Mouse (Mus musculus) myocyte (in vitro differentiated cells): ENCODE measurements around the gene Ankef1.

Experiments used
- CEBPB ChIP-seq: IDR thresholded peaks from 2 replicates; pipeline ENCODE4 v1.6.1; 2011; ENCODE audit warnings: mild to moderate bottlenecking, moderate library complexity; ENCODE audit not compliant: poor library complexity, insufficient read depth, severe bottlenecking
- MAX ChIP-seq: IDR thresholded peaks from one replicate; pipeline ENCODE4 v1.6.1; 2011; ENCODE audit warnings: low read depth, mild to moderate bottlenecking, control low read depth
- MYOG ChIP-seq, 3 experiments: IDR thresholded peaks; one replicate each; pipeline ENCODE4 v1.6.1; 2011; ENCODE audit warnings: control low read depth in 2 of 3, low read depth in 2 of 3, mild to moderate bottlenecking in 2 of 3; ENCODE audit not compliant: insufficient read length in 2 of 3, control insufficient read depth in 1 of 3, insufficient read depth in 1 of 3
- POLR2A ChIP-seq: IDR thresholded peaks from one replicate; pipeline ENCODE4 v1.6.1; 2011; ENCODE audit warnings: low read depth, mild to moderate bottlenecking, control low read depth, moderate library complexity; ENCODE audit not compliant: insufficient read length
- SRF ChIP-seq: IDR thresholded peaks from one replicate; pipeline ENCODE4 v1.6.1; 2011; ENCODE audit warnings: low read depth; ENCODE audit not compliant: control insufficient read depth, insufficient read length

- TF ChIP-seq SRF (no peak), POLR2A (no peak), CEBPB (no peak), MAX (no peak), MYOG (IDR thresholded peaks at IDR 0.05; ENCODE audit: control insufficient read depth in 1 of 3, insufficient read depth in 1 of 3, insufficient read length in 2 of 3, low read depth in 2 of 3) (no peak)
Measured at GRCm38 (mm10) chr2:136562336-136562735, 60.6 kb downstream of the Ankef1 start.
